Mouse (Mus musculus) induced T-regulatory cell, adult 2 months (primary cell): ENCODE measurements around the gene Rad9b.
A peak's percentile ranks its signal among the peaks of the same experiment; 100 is the strongest.
"Not testable (repeated sequence)": the region's sequence is repeated elsewhere in the genome, so short reads cannot be mapped to it uniquely, and the experiment has no call there.

Experiments used
- DNase-seq: peaks from one replicate; pipeline ENCODE4 v3.0.0-alpha.2; 2012; ENCODE audit warnings: low read depth

Rad9b gene

DNA sequence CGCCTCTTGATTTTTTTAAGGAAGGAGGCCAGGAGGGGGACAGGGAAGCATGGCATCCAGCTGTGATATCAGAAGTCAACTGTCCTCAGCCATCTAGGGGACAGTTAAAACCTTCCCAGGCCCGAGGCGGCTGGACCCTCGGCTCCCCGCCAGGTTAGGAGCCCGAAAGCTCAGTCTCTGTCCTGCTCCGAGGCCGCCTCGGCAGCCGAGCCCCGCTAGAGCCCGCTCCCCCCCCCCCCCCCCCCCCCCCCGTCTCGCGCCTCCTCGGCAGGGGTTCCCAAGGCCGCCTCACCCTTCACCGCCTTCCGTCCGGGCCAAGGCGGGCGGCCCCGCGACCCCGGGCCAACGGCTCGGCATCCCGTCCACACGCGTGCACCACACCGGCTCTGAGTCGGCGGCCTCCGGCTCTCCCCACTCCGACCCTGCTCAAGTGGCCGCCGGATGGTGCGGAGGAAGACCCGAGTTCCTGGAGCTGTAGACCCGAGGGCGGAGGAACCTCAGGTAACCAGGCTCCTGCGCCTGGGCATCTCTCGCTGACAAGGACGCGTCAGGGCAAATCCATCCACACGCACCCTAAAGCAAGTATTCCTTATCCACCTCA, 17.7 kb upstream of the Rad9b start, which contains the start of gene Gpn3:
Gpn3 (plus strand) TSS at position 286 of the 601 bp plus-strand sequence.
- no peak for DNase-seq

DNA sequence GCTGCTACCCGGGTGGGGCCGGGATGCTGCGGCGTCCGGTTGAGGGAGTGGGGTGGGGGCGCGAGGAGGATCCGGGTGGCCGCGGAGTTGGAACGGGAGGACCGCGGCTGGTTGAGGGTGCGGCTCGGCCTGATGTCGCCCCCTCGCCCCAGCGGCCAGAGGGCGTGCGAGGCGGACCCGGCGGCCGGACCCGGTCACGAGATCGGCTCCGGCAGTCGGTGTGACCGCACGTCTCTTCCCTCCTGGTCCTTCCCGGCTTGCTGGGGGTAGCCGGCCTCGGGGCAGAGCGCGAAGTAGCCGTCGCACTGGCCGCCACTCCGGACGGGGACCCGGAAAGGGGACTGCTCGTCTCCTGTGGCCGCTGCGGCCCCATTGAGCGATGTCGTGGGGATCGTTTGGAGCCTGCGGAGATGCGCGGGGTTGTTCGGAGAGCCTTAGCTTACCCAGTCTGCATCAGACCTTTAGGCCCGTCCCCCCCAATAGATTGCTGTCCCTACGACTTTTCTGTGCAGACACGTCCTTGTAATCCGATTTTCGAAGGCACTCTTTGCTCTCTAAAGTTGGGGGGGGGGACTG, 547 bp upstream of the Rad9b start:
- no peak for DNase-seq

DNA sequence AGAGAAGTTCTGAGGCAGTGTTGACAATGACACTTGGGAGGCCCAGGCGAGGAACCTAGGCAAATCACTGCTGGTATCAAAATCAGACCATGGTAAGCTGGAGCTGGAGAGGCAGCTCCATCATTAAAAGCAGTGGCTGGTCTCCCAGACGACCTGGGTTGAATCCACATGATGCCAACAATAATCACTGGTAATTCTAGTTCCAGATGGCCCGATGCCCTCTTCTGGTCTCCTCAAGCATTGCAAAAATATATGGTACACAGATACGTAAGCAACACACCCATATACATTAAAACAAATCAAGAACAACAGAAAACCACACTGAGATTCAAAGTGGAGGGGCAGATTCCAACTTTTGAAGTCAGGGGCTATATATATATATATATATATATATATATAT, 8.3 kb downstream of the Rad9b start:
- peak; percentile 36 for DNase-seq

DNA sequence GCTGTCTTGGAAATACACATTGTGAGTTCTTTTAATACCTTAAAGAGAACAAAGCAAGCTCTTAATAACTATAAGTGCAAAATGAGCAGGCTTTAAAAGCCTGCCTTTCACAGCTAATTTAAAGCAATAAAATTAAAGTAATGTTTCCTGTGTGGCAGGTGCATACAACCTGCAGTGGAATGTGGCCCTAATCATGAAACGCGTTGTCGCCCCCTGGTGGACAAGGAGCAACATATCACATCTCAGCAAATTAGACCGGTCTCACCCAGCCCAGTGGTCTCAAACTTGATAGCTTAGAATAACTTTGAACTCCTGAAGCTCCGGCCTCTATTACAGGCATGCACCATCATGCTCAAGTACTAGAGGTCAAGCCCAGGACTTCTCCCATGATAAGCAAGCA, 9.8 kb downstream of the Rad9b start:
- peak; percentile 92 for DNase-seq

DNA sequence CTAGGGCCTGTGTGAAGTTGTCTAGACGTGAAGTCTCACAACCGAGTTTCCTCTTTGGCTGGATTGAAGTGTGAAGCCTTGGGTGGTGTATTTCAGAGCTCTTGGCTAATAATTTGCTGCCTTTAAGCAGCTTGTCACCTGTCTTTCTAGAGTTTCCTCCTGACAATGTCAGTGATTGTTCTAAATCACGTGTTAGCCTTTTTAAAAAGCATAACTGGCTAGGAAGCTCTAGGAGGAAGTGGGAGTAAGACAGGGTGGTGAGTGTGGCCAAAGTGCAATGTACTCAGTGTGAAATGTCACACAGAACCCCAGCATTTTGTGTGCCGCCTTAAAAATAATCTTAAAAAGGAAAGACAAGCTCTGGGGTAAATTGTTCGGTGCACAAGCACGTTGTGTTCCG, 10.3 kb downstream of the Rad9b start:
- no peak for DNase-seq

DNA sequence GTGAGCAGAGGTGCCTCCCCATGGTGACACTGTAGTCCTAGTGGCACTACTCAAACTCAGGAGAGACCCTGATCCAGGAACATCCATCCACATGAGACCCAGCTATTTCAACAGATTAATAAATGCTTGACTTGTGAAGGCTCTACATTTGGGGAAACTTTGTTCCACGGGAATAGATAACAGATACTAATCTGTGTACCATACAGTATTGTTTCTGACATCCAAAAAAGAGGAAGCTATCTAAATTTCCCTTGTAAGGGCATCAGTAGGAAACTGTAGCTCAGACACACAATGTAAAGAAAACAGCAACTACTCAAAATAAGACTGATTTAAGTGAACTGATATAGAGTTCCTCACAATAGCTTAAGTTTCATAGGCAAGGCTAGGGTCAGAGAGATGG, 11.2 kb downstream of the Rad9b start:
- no peak for DNase-seq

DNA sequence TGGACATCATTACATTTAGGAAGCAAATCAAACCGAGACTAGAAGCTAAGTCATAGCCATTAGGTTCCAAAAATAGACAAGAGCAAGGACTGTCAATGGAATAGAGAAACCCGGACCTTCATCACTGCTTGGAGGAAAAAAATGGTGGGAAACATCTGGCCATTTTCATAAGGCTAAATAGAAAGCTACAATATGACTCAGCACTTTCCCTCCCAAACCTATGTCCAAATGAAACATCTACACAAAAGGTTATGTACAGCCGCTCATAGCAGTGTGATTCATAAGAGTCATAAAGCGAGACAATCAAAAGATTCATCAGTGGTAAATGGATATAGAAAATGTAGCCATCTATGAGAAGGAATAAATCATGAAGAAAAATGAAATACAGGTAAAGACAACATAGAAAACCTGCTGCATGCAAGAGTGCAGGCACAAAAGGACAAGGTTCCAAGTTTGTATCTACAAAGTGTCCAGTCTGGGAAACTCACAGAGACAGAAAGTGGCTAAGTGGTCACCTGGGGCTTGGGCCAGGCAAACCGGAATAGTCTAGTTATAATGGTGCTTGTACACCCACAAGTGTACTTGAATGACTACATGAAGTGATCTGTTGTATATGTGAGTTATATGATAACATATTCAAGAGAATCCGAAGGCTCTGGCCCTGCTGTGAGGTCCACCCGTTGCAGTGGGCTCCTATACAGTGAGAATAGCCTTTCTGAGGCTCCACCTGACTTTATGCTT, 17.3 kb downstream of the Rad9b start:
- DNase-seq: no peak

DNA sequence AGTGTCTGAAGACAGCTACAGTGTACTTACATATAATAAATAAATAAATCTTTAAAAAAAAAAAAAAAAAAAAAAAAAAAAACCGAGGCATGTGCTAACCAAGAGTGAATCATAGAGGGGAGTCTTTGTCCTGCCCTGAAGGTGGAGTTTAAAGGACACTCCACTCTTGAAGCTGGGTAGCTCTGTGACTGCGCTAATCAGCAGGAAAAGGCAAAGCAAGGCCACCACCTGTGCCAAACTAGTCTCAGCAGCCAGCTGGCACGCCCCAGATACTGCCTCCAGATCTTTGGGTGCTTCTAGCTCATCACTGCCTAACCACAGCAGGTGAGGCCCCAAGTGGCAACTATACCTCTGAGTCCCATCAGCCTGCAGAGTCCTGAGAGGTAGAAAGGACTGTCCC, 19.4 kb downstream of the Rad9b start:
- DNase-seq: no peak

DNA sequence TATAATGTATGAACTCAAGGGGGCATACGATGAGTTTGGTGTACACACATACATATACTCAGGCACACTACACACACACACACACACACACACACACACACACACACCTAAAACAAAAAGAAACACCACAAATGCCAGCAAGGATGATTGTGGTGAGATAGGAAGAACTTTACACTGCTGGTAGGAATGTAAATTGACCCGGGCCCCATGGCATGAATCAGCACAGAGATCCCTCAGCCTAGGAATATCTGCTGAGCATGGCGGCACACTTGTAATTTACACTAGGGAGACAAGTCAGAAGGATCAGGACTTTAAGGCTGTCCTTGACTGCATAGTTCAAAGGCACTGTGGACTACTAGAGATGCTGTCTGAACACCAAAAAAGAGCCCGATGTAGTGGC, 23.8 kb downstream of the Rad9b start:
- no peak for DNase-seq

DNA sequence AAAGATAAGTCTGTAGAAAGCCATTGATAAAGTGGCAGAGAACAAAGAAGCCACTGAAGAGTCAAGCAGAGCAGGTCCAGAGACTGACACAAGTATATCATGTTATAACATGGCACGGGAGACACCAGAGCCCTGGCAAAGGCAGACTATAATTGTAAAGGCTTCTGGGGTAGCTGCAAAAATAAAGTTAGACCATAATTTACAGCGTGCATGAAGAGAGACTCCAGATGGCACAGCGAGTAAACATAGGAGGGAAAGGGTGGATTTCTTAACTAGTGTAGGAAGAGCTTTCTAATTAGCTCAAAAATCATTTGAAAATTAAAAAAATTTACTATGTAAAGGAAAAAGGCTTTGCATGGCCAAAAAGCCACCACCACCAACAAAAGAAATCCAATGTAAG, 26.8 kb downstream of the Rad9b start:
- no peak for DNase-seq

DNA sequence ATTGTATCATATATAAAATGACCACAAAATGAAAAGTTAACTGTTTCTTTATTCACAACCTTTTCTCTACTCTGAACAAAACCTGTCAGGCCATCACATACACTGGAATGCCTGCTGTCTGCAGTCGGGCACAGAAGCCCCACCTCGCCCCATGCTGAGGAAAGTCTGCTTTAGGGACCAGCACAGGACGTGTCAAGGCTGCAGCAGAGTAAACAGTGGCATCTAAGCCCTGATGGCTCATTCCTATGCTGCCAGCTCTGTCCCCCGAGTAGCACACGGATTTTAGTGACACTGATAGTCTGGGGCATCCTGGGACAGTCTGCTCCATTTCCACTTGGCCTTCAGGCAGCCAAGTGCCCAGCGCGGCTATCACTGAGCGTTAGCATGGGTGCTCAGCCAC, 28.6 kb downstream of the Rad9b start:
- no peak for DNase-seq

DNA sequence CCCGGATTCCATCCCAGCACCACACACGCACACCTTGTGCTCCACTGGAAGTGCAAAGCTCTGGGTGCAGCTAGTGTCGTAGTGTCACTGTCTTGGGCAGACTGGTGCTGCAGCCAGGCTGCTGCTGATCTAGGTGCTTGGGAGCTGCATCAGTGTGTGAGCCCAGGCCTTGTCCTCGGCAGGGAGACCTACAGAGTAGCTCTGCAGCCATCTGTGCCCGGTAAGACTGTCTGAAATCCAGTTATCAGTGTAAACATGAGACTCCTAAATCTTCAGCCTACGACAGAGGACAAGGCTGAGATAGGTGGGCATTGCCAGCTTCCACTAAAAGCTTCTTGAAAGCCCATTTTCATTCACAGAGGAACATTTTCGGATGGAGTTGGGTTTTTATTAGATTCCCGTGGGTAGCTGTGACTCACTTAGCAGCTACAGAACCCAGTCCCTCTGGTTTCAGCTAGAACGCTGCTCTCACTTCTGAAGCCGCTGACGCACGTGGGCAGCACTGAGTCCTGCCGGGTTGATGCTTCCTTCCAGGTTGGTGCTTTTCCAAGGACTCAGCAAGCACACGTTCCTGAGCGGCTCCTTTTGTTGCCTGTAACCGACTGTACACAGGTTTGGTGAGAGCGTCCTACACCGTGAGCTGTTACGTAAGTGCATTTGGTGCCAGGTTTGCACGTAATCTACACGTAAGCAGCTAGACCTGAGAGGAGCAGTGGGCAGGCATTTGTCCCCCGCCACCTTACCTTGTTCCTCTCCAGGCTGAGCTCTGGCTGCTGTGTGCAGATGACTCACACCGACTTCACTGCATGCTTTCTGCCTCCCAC, 29.2 kb downstream of the Rad9b start:
- no peak for DNase-seq

DNA sequence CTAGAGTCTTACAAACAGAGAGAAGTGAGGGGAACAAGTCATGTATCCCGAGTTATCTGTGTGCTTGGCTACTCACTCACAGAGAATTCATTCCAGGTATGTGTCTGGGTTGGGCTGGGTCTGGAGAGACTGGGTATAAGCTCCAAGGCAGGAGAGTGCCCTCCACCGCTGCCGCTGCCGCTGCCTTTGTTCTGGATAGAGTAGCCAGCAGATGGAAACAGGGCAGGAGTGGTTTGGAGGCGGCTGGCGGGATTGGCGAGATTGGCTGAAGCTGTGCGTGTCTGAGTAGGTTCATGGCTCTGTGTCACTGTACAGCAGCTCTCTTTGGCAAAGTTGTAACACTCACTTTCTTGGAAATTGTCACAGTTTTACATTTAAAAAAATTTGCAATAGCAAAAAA, 30.5 kb downstream of the Rad9b start:
- DNase-seq: no peak

DNA sequence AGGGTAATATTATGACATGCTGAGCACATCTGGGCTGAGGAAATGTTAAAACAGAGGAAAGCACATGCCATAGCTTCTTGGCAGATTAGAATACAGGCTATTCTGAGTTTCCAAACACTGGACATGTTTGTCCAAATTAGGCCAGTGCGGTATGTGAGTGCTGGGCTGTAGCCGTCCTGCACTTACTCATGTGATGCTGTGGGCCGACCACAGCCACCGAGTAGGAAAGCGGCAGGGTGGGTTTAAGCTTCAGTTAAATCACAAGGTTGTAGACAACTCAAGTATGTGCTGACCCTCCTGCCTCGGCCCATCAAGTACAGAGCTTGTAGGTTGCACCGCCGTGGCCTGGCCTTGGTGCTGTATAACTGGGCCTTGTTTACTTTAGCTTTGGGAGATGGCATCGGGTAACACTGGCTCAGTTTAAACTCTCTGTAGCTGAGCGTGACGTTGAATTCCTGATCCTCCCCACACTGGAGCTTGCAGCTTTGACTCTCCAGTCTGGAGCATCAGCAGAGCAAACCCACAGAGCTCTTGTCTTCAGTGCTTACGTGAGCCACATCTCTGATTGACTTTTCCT, 33.7 kb downstream of the Rad9b start:
- DNase-seq: no peak

DNA sequence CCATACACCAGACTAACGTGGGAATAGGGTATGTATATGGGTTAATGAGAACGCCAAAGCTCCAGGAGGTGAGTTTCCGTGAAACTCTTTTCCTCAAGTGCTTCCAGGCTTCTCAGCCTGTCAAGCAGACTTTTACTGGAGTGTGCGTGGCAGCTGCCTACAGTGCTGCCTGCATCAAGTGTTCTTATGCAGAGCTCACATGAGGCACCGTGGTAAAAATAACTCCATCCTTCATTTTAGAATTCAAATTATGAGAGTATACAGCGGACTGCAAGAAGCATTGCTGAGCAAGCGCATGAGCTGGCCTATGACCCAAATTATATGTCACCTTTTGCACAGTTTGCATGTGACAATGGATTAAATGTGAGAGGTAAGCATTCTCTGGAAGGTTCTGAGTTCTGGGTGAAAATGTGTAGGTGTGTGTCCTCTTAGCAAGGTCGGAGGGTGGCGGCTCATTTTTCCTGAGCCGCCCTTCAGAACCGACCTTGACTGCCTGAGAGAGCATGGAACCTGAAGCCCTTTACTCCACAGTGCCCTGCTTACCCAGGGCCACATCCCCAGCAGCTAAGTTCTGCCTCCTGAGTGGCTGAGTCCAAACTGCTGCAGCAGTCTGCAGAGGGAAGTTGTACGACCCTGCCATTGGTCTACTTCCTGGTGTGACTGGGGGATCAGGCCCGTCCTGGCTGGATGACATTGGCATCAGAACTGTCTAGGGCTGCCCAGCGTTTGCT, 34.4 kb downstream of the Rad9b start:
- DNase-seq: no peak

DNA sequence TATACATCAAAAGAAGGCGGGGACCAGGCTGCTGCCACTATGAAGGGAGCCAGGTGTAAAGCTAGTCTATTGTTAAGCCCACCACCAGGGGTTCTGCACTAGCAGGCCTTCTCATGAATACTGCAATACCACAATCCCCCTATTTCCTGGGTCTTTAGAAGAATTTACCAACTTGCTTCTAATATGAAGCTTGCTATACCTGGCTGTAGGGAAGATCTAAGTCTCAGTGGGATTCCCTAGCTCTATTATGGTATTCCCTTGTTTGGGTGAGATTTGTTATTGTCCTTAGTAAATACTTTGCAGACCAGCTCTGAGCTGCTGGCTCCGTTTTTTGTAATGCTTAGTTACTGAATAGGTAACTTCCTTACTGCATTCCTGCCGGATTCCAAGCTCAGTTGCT, 35.1 kb downstream of the Rad9b start:
- DNase-seq: not testable (repeated sequence)

DNA sequence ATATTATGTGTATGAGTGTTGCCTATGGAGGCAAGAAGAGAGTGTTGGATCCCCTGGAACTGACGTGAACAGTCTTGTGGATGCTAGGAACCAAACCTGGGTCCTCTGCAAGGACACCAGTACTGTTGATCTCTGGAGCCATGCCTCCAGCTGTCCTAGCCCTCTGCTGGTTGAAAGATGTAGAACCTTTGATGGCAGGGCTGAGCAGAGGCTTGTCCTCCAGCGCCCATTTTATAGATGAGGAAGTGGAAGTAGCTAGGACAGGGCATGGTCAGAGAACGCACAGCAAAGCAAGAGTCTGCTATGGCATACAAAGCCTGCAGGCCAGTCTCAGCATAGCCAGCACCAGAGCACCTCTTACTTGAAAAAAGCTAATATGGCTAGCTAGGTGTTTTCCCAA, 35.9 kb downstream of the Rad9b start:
- peak; percentile 76 for DNase-seq

DNA sequence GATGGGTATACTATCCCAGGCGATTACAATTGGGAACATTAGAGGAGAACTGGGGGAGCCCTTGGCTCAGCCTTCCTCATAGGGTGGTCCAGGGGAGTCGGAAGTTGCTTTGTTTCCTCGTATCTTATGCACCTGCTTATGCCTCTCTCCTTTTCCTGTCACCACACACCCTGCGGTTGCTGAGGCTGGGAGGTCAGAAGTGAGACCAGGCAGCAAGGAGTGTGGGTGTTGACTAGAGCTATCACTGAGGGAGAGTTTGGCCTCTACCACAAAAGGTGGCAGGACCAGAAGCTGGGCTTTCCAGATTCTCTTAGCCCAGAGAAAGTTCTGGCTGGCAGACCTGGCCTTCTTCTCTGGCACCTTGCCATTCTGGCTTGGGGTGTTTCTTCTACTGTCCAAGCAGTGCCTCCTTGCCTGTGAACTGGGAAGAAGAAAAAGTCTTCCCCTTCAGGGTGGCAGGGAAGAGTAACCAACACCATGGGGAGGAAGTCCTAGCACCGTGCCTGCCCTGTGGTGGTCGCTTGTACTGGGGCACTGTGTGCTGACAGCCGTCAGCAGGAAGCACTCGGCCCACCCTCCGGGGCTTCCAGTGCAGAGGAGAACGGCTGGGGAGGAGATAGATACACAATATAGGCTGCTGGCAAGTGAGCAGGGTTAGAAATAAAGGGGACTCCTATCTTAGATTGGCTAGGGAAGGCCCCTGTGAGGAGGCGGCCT, 36.5 kb downstream of the Rad9b start:
- peak; percentile 28 for DNase-seq

DNA sequence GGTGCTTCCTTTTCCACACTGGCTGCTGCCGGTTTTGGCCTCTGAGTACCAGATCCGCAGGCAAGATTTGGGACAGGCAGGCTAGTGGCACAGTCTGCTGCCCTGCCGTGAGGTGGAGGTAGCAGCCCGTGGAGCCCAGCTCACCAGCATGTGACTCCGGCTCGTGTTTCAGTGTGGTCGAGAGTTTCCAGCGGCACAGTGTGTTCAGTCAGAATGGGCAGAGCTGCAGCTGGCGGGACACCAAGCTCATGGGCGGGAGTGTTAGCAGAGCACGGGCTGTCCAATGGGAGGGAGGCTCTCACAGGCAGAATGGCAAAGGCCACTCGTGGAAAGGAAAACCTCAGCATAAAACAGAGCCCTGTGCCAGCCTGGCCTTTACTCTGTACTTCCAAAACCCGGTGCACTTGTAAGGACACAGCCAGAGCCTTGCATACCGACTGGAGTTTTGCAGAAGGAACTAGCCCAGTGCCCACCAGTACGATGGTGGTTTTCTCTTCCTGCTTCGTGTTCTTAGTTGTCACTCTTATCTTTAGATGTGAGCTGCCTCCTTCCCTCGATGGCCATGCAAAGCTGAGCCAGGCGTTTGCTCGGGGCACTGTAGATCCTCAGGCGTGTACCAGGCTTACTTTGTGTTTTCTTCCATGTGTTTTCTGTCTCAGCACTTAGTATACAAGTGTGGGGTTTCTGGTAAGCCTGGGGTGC, 38.9 kb downstream of the Rad9b start:
- DNase-seq: peak; percentile 26

DNA sequence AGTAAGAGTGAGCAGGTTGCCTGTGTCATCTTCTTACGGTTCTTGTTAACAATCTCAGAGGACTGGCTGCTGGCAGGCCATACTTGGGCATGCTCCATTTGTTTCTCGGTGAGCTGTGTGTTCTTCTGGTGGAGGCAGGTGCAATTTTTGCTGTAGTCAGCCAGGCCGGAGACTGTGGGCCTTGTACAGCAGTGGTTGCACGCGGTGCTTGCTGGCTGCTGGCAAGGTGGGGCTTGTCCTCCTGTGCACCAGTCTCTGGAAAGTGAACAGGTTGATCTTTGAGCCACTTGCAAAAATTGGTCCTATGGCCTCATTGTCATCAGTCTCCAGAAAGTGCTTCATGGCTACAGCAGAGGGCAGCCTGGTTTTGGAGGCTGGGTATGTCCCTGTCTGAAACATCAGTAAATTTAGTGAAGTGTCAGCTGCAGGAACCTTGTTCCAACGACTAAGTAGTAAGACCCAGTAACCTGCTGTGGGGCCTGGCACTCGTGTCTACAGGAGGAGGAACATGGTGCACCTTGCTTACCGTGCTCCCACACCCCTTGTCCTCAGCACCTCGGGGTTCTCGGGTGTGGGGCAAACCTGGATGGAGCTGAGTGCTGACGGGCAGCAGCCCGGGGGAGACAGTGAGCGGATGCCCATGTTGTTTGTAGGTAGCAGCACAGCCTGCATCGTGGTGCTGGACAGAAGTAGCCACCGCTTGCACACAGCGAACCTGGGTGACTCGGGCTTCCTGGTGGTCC, 40.9 kb downstream of the Rad9b start:
- no peak for DNase-seq
